ENCODE assay signal across 9 mouse cellular contexts in the genomic region with DNA sequence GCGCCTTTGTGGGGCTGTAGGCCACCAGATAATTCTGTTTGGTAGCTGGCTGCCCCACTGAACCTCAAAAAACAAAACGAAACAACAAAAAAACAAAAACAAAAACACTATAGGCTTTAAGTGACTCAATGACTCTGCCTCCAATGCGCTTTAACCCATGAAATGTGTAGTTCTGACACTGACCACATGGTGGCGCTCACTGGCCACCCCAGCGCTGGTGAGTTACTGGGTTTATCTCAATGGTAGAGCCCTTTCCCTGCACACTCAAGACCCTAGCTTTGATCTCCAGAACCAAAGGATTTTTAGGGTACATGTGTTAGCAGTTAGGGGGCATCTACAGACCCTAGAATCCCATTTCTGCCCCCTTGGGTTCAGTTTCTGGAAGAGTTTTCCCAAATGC. TPM values are rescaled to one million over a fixed set of nuclear protein-coding genes. Genes with fewer than 3 reads are reported as not detected.
DNase-seq lines count a peak whose midpoint lies in the region; TF ChIP-seq lines count a peak whose summit lies in the region.
"Had no signal": no experiment of that assay in that cellular context is flagged by ENCODE, and none has a peak within 500 bp of the region (broad histone marks: within the 10 kb centered on the region; RNA-seq: fewer than 3 reads in every experiment).

No protein-coding gene starts in this region.

- no peaks in the 10 kb centered on the region for H3K79me2 ChIP-seq in MEL (ENCODE audit: control insufficient read depth, insufficient read depth, low read length, poor library complexity)

- no peak overlapping the region for H3K27ac ChIP-seq in left cerebral cortex, adult 2 months
- H3K27ac ChIP-seq in MEL (ENCODE audit: control insufficient read depth, low read depth, low read length), result no peak overlapping the region
- H3K27ac ChIP-seq in embryonic fibroblast, embryonic 13.5 days (ENCODE audit: insufficient read depth, low read length), result no peak overlapping the region
- H3K27ac ChIP-seq: limb, embryonic 13.5 days had no signal

- DNase-seq in left cerebral cortex, adult 2 months (ENCODE audit: extremely low spot score in 1 of 2, low spot score in 2 of 2), result peak; percentile 42 to 58
- no peak for DNase-seq in left cerebral cortex, adult 11 months (ENCODE audit: low spot score)
- DNase-seq in MEL (ENCODE audit: low read depth, low spot score), result peak; percentile 6
- peak; percentile 73 for DNase-seq in brain, embryonic 14.5 days (ENCODE audit: low read depth)
- peak; percentile 48 for DNase-seq in mesoderm, embryonic 11.5 days (ENCODE audit: low read depth, low spot score)
- no peak for DNase-seq in T-cell, adult 2 months (ENCODE audit: low spot score)
- no peak for DNase-seq in heart, adult 9 months (ENCODE audit: low spot score in 2 of 2)

- intact Hi-C loops in left cerebral cortex, adult 2 months (cut with DNase I), result loop anchor here (2.0 kb wide), 1 partner anchor 219 kb away; no protein-coding TSS in a partner anchor

- peak; percentile 52 for TF ChIP-seq RAD21 in MEL (IDR thresholded peaks at IDR 0.05; ENCODE audit: low read depth, low read length)

- TF ChIP-seq EP300 in MEL (IDR thresholded peaks at IDR 0.05; ENCODE audit: low read depth in 1 of 2, low read length in 2 of 2), result no peak

- peak; percentile 76 for TF ChIP-seq CTCF in left cerebral cortex, adult 2 months (IDR thresholded peaks at IDR 0.05)
- TF ChIP-seq CTCF in MEL (IDR thresholded peaks at IDR 0.05 in 2 of 3, conservative IDR thresholded peaks at IDR 0.05 in 1 of 3; ENCODE audit: control insufficient read depth in 1 of 3, insufficient read depth in 1 of 3, low read depth in 2 of 3, low read length in 3 of 3, poor library complexity in 1 of 3, severe bottlenecking in 1 of 3), result peak; percentile 62 to 77 (median 69)
- peak; percentile 92 for TF ChIP-seq CTCF in brain, embryonic 14.5 days (IDR thresholded peaks at IDR 0.05; ENCODE audit: borderline replicate concordance, extremely low read depth, insufficient read depth, insufficient read length)
- peak; percentile 56; the same call in 1 of the 2 replicates for TF ChIP-seq CTCF in embryonic fibroblast, embryonic 13.5 days (IDR thresholded peaks at IDR 0.05; ENCODE audit: borderline replicate concordance, insufficient read depth, low read length)

- no peak for TF ChIP-seq POLR2A in MEL (IDR thresholded peaks at IDR 0.05; ENCODE audit: control insufficient read depth in 1 of 2, insufficient read depth in 1 of 2, low read depth in 1 of 2, low read length in 2 of 2, poor library complexity in 1 of 2)
- TF ChIP-seq POLR2A in brain, embryonic 14.5 days (IDR thresholded peaks at IDR 0.05; ENCODE audit: borderline replicate concordance, extremely low read depth, insufficient read depth, insufficient read length, poor library complexity, severe bottlenecking), result no peak
- no peak for TF ChIP-seq POLR2A in embryonic fibroblast, embryonic 13.5 days (IDR thresholded peaks at IDR 0.05; ENCODE audit: low read depth, low read length)

- no peak overlapping the region for H3K4me3 ChIP-seq in left cerebral cortex, adult 2 months
- H3K4me3 ChIP-seq in MEL (ENCODE audit: control insufficient read depth in 1 of 2, insufficient read depth in 1 of 2, low read depth in 2 of 2, low read length in 2 of 2), result no peak overlapping the region
- H3K4me3 ChIP-seq in embryonic fibroblast, embryonic 13.5 days (ENCODE audit: insufficient read depth, low read length), result no peak overlapping the region
- H3K4me3 ChIP-seq: limb, embryonic 13.5 days had no signal

- no peaks in the 10 kb centered on the region for H3K27me3 ChIP-seq in MEL (ENCODE audit: control insufficient read depth in 1 of 2, insufficient read depth in 2 of 2, low read length in 2 of 2)
- H3K27me3 ChIP-seq: limb, embryonic 13.5 days had no signal

- no peaks in the 10 kb centered on the region for H3K9me3 ChIP-seq in MEL (replicated peaks; ENCODE audit: insufficient read depth, low read length)
- H3K9me3 ChIP-seq: limb, embryonic 13.5 days had no signal

- no peaks in the 10 kb centered on the region for H3K4me1 ChIP-seq in MEL (ENCODE audit: control insufficient read depth in 1 of 2, insufficient read depth in 2 of 2, low read length in 2 of 2)
- H3K4me1 ChIP-seq in embryonic fibroblast, embryonic 13.5 days (ENCODE audit: control insufficient read depth, insufficient read depth, low read length), result no peaks in the 10 kb centered on the region
- H3K4me1 ChIP-seq: limb, embryonic 13.5 days had no signal

- H3K36me3 ChIP-seq in MEL (ENCODE audit: control insufficient read depth in 1 of 2, insufficient read depth in 2 of 2, low read length in 2 of 2), result no peaks in the 10 kb centered on the region
- H3K36me3 ChIP-seq: limb, embryonic 13.5 days had no signal

- no peak overlapping the region for H3K9ac ChIP-seq in MEL (ENCODE audit: control insufficient read depth, low read depth, low read length, poor library complexity, severe bottlenecking)
- H3K9ac ChIP-seq: limb, embryonic 13.5 days had no signal

TF ChIP-seq in MEL, 35 proteins besides CTCF, POLR2A, EP300 and RAD21:
- TF ChIP-seq ZKSCAN1 (IDR thresholded peaks at IDR 0.05; ENCODE audit: low read depth, low read length) (no peak), USF2 (IDR thresholded peaks at IDR 0.05; ENCODE audit: borderline replicate concordance in 1 of 2, insufficient read depth in 1 of 2, low read depth in 1 of 2, low read length in 2 of 2) (no peak), ZC3H11A (IDR thresholded peaks at IDR 0.05; ENCODE audit: low read depth, low read length) (0 out of 2 replicates have a peak, but pooled peaks have one; percentile 17), SMC3 (IDR thresholded peaks at IDR 0.05; ENCODE audit: low read depth, low read length) (peak; percentile 49), ELF1 (IDR thresholded peaks at IDR 0.05; ENCODE audit: low read depth, low read length) (no peak)

RNA-seq across cellular contexts. Expression of a gene that starts 39.6 kb away (rescaled TPM):
- total RNA-seq in left cerebral cortex, adult 2 months (2021), result not detected
- total RNA-seq in MEL (2012; rRNA removed), result not detected in 2 replicates
- polyA plus RNA-seq in MEL (2012; ENCODE audit: insufficient read depth in 1 of 2, insufficient read length in 2 of 2, low read depth in 1 of 2, low replicate concordance in 2 of 2, missing spikeins in 1 of 2), result not detected
- 0.11 TPM in 1 of 2 replicates, not detected in the other for polyA plus RNA-seq in brain, embryonic 14.5 days (2012; rRNA removed)
- not detected in 2 replicates for polyA plus RNA-seq in embryonic fibroblast, embryonic 13.5 days (2011; ENCODE audit: insufficient read length, low read depth, missing spikeins)
- polyA plus RNA-seq: limb, embryonic 13.5 days had no signal

RNA-seq across cellular contexts. Expression of a gene that starts 46.7 kb away (rescaled TPM):
- under 1 TPM in 1 of 2 experiments, not detected in 1; 0.42 TPM for total RNA-seq in left cerebral cortex, adult 2 months (2021)
- total RNA-seq in MEL (2012; rRNA removed), result 0.15 TPM in 1 of 2 replicates, not detected in the other
- under 1 TPM in 1 of 2 experiments, not detected in 1; 0.17 TPM for polyA plus RNA-seq in MEL (2012; ENCODE audit: insufficient read depth in 1 of 2, insufficient read length in 2 of 2, low read depth in 1 of 2, low replicate concordance in 2 of 2, missing spikeins in 1 of 2)
- 0.32 and 0.56 TPM in 2 replicates for polyA plus RNA-seq in brain, embryonic 14.5 days (2012; rRNA removed)
- polyA plus RNA-seq in embryonic fibroblast, embryonic 13.5 days (2011; ENCODE audit: insufficient read length, low read depth, missing spikeins), result 4.9 and 5.8 TPM in 2 replicates

RNA-seq across cellular contexts. Expression of a gene that starts 55.9 kb away (rescaled TPM):
- total RNA-seq in left cerebral cortex, adult 2 months (2021), result 100 to 1,000 TPM; 329 to 347 TPM
- total RNA-seq in MEL (2012; rRNA removed), result not detected in 2 replicates
- polyA plus RNA-seq in MEL (2012; ENCODE audit: insufficient read depth in 1 of 2, insufficient read length in 2 of 2, low read depth in 1 of 2, low replicate concordance in 2 of 2, missing spikeins in 1 of 2), result not detected
- 21.8 and 31.1 TPM in 2 replicates for polyA plus RNA-seq in brain, embryonic 14.5 days (2012; rRNA removed)
- polyA plus RNA-seq in embryonic fibroblast, embryonic 13.5 days (2011; ENCODE audit: insufficient read length, low read depth, missing spikeins), result not detected in 2 replicates

Comparison
In these comparisons a context has a peak if more than half of its experiments do, and no peak if none do; other contexts are left out.
1. DNase-seq: peak in left cerebral cortex, adult 2 months (2 of 2), MEL (single experiment), brain, embryonic 14.5 days (single experiment) and mesoderm, embryonic 11.5 days (single experiment); none in left cerebral cortex, adult 11 months (single experiment), T-cell, adult 2 months (single experiment) and heart, adult 9 months (0 of 2).
2. RNA of a gene that starts 55.9 kb away (polyA plus RNA-seq): 21.8 to 31.1 TPM in brain, embryonic 14.5 days; not detected in MEL and not detected in embryonic fibroblast, embryonic 13.5 days; every median in the first group is over 10 times any median in the second.
3. Peak in every context shown above with its lines, with median percentiles within 50 percentile points of each other: CTCF ChIP-seq.